Mouse (Mus musculus) E14TG2a.4 (cell line): Measurements from ENCODE around the gene Stoml1.

Experiments
- CTCF ChIP-seq: conservative IDR thresholded peaks from 2 replicates; pipeline ENCODE4 v1.5.1; 2014; ENCODE audit warnings: low read length
- NANOG ChIP-seq: IDR thresholded peaks from 2 replicates; pipeline ENCODE4 v1.6.1; 2014; ENCODE audit warnings: borderline replicate concordance, low read length, mixed read lengths

- TF ChIP-seq NANOG, result no peak
- TF ChIP-seq CTCF, result no peak
These were observed 46.4 kb downstream of the Stoml1 start for GRCm38 (mm10) chr9:58299356-58299799.
